Mouse (Mus musculus) c-Kit-positive CD71-positive TER-119-negative erythroid progenitor cells, embryonic 14.5 days (primary cell): ENCODE data around the gene Zbtb45.

Experiments used
- DNase-seq: peaks from one replicate; pipeline ENCODE4 v3.0.0-alpha.2; 2013; ENCODE audit warnings: low read depth

The Zbtb45 gene

GRCm38 (mm10) chr7:12998851-12999250, 11.0 kb downstream of the Zbtb45 start, which contains the start of gene Trim28:
Gene Trim28, plus strand, starts transcription at chr7:12999114.
- no peak for DNase-seq

GRCm38 (mm10) chr7:12998053-12998452, 11.8 kb downstream of the Zbtb45 start, which contains the start of gene Slc27a5:
Gene Slc27a5, minus strand, starts transcription at chr7:12998192.
- no peak for DNase-seq

- no peak for DNase-seq
Observed at GRCm38 (mm10) chr7:12997230-12997629, 12.6 kb downstream of the Zbtb45 start.

GRCm38 (mm10) chr7:12995862-12996261, 14.0 kb downstream of the Zbtb45 start:
- no peak for DNase-seq

- DNase-seq: no peak
Observed at GRCm38 (mm10) chr7:12993148-12993547, 16.7 kb downstream of the Zbtb45 start.

GRCm38 (mm10) chr7:12992222-12992621, 17.6 kb downstream of the Zbtb45 start:
- peak; percentile 65 for DNase-seq

- DNase-seq: peak; percentile 58
Observed at GRCm38 (mm10) chr7:12987409-12988189, 22.2 kb downstream of the Zbtb45 start.

- no peak for DNase-seq
Observed at GRCm38 (mm10) chr7:12986906-12987305, 22.9 kb downstream of the Zbtb45 start.

GRCm38 (mm10) chr7:12985724-12986123, 24.1 kb downstream of the Zbtb45 start:
- DNase-seq: peak; percentile 57

- no peak for DNase-seq
Observed at GRCm38 (mm10) chr7:12980291-12980690, 29.5 kb downstream of the Zbtb45 start.

- DNase-seq: no peak
Observed at GRCm38 (mm10) chr7:12979776-12980175, 30.1 kb downstream of the Zbtb45 start.

- DNase-seq: no peak
Observed at GRCm38 (mm10) chr7:12978931-12979722, 30.7 kb downstream of the Zbtb45 start.

- DNase-seq: peak; percentile 94
Observed at GRCm38 (mm10) chr7:12977682-12978389, 32.0 kb downstream of the Zbtb45 start, which contains the start of gene Zfp446. Gene Zfp446, plus strand, starts transcription at chr7:12977848.

GRCm38 (mm10) chr7:12970906-12971305, 38.9 kb downstream of the Zbtb45 start:
- DNase-seq: no peak

- no peak for DNase-seq
Observed at GRCm38 (mm10) chr7:12966104-12966845, 43.6 kb downstream of the Zbtb45 start.

- DNase-seq: peak; percentile 85
Observed at GRCm38 (mm10) chr7:12965678-12966091, 44.1 kb downstream of the Zbtb45 start, which contains the start of gene Zfp324. Gene Zfp324, plus strand, starts transcription at chr7:12965838.

GRCm38 (mm10) chr7:12961511-12962141, 48.2 kb downstream of the Zbtb45 start:
- DNase-seq: peak; percentile 63

GRCm38 (mm10) chr7:12959718-12960117, 50.1 kb downstream of the Zbtb45 start:
- DNase-seq: no peak

- DNase-seq: no peak
Observed at GRCm38 (mm10) chr7:12958948-12959347, 50.9 kb downstream of the Zbtb45 start.

GRCm38 (mm10) chr7:12957511-12957910, 52.3 kb downstream of the Zbtb45 start:
- DNase-seq: no peak

GRCm38 (mm10) chr7:12954896-12955295, 54.9 kb downstream of the Zbtb45 start:
- no peak for DNase-seq
